Mouse (Mus musculus): ENCODE measurements around the gene Fam129c.

DNA sequence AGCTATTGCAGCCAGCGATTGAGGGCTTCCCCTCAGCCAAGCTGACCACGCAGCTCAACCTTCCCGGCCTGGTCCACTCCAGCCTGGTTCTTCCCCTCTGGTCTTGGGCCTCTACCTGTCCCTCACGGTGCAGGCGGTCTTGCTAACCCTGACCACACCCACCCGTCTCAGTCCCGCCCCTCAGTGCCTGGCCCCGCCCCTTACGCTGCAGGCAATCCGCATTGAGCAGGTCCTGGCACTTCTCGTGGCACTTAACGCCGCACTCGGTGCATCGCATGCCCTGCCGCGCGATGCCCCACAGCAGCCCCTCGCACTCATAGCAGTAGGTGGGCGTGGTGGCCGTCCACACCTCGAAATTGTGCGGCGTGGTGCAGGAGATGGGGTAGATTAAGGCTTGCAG lies 57.2 kb downstream of the Fam129c start:
- no peak for TF ChIP-seq CTCF (IDR thresholded peaks at IDR 0.05; ENCODE audit: low read depth)
- TF ChIP-seq EP300 (IDR thresholded peaks at IDR 0.05; ENCODE audit: low read depth), result no peak
